Mouse (Mus musculus): ENCODE measurements around the gene Hs1bp3. TPM values are rescaled to one million over a fixed set of nuclear protein-coding genes. Genes with fewer than 3 reads are reported as not detected.

Gene Hs1bp3
- polyA plus RNA-seq, 1 experiment: 3.2 TPM

DNA sequence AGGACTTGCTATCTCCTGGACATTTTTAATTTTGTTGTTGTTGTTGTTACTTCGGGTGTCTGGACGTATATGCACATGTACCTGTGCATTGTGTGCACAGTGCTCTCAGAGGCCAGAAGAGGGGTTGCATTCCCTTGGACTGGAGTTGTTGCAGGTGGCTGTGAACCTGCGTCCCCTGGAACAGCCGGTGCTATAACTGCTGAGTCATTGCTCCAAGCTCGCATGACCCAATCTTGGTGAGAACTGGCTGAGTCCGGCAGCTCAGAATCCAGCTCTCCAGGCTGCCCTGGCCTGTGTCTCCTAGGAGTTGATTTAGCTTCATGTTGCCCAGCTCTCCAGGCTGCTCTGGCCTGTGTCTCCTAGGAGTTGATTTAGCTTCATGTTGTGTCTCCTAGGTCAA, 27.8 kb downstream of the Hs1bp3 start:
- 54% methylated on average over 6 of the region's 6 CpGs for WGBS
- peaks cover 5% of the 10 kb centered on the region; the same call in 1 of the 2 replicates for H3K4me1 ChIP-seq (ENCODE audit: control insufficient read depth, insufficient read depth, low read length)

DNA sequence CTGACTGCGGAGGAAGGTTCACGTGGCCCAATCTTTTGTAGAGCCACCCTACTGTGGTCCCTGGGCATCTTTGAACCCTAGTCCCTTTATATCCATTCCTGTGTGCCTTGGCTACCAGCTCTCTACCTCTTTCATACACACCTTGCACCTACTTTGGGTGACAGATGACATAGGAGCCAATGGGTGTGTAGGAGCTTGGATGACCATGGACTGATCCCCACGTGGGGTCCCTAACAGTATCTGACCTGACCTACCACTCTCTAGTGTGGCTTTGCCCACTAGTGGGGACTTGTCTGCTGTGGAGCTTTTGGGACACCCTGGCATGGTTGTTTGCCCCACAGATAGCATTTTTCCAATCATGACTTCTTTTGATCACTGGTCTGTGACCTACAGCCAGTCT, 30.1 kb downstream of the Hs1bp3 start:
- 86% methylated on average over 3 of the region's 3 CpGs for WGBS
- Histone ChIP-seq H3K4me3 (replicated peaks; ENCODE audit: control insufficient read depth, low read depth, low read length) (no peak overlapping the region), H3K27ac (ENCODE audit: control insufficient read depth, insufficient read depth, low read depth, low read length, poor library complexity) (no peak overlapping the region), H3K4me1 (ENCODE audit: control insufficient read depth, insufficient read depth, low read length) (peaks cover 15% of the 10 kb centered on the region; the same call in 1 of the 2 replicates)
- TF ChIP-seq CTCF (IDR thresholded peaks at IDR 0.05; ENCODE audit: control insufficient read depth, insufficient read depth, low read length) (no peak), POLR2A (IDR thresholded peaks at IDR 0.05; ENCODE audit: borderline replicate concordance, control insufficient read depth, low read depth, low read length) (no peak)

More for the DNA sequence above, 27.8 kb downstream of the Hs1bp3 start:
- Histone ChIP-seq H3K27ac (ENCODE audit: control insufficient read depth, insufficient read depth, low read depth, low read length, poor library complexity) (no peak overlapping the region), H3K4me3 (replicated peaks; ENCODE audit: control insufficient read depth, low read depth, low read length) (no peak overlapping the region)
- TF ChIP-seq CTCF (IDR thresholded peaks at IDR 0.05; ENCODE audit: control insufficient read depth, insufficient read depth, low read length): no peak
- TF ChIP-seq POLR2A (IDR thresholded peaks at IDR 0.05; ENCODE audit: borderline replicate concordance, control insufficient read depth, low read depth, low read length): no peak

DNA sequence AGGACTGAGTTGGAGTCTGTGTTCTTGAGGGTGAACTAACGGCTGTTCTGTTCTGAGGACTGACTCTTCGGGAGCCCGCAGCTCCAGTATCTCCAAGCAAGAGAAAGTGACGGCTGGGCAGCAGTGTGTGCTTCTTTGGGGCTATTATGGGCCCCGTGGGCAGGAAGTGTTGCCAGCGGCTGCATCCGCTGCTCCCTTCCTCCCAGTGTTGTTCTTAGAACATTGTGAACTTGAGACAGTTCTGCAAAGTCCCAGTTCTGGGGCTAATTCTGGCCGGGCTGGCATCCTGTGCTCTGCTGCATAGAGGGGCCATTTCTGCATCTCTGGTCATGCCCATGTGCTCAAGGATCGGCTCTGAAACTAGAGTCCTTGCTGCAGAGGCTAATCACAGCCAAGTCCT, 31.7 kb downstream of the Hs1bp3 start:
- peaks cover 19% of the 10 kb centered on the region; the same call in 1 of the 2 replicates for H3K4me1 ChIP-seq (ENCODE audit: control insufficient read depth, insufficient read depth, low read length)
- peak overlapping the region; percentile 46 for H3K4me3 ChIP-seq (replicated peaks; ENCODE audit: control insufficient read depth, low read depth, low read length)

DNA sequence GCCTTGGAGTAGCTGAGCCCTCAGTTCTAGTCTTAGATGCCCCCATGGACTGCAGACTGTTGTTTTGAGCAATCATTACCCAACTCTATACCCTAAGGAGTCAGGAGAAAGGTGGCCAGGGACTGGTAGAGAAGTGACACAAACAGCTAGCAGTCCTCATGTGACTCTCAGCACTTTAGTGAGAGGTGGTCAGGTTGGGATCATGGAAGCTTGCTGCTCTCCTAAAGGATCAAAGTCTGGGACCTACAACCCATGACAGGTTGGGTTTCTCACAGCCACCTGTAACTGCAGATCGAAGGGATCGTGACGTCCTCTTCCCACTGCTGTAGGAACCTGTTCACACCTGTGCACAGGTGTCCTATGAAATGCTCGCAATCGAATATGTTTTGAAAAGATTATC, 32.3 kb downstream of the Hs1bp3 start:
- TF ChIP-seq CTCF (IDR thresholded peaks at IDR 0.05; ENCODE audit: control insufficient read depth, insufficient read depth, low read length): no peak
- no peak for TF ChIP-seq POLR2A (IDR thresholded peaks at IDR 0.05; ENCODE audit: borderline replicate concordance, control insufficient read depth, low read depth, low read length)
- 67% methylated on average over 5 of the region's 5 CpGs for WGBS
- Histone ChIP-seq H3K27ac (ENCODE audit: control insufficient read depth, insufficient read depth, low read depth, low read length, poor library complexity) (peak overlapping the region; percentile 88), H3K4me3 (replicated peaks; ENCODE audit: control insufficient read depth, low read depth, low read length) (peak overlapping the region; percentile 46), H3K4me1 (ENCODE audit: control insufficient read depth, insufficient read depth, low read length) (peaks cover 19% of the 10 kb centered on the region; the same call in 1 of the 2 replicates)

More for the DNA sequence above, 31.7 kb downstream of the Hs1bp3 start:
- 2% methylated on average over 9 of the region's 9 CpGs for whole genome bisulfite sequencing
- peak overlapping the region; percentile 88 for H3K27ac ChIP-seq (ENCODE audit: control insufficient read depth, insufficient read depth, low read depth, low read length, poor library complexity)
- TF ChIP-seq CTCF (IDR thresholded peaks at IDR 0.05; ENCODE audit: control insufficient read depth, insufficient read depth, low read length): no peak
- peak; percentile 66; the same call in 1 of the 2 replicates for TF ChIP-seq POLR2A (IDR thresholded peaks at IDR 0.05; ENCODE audit: borderline replicate concordance, control insufficient read depth, low read depth, low read length)

DNA sequence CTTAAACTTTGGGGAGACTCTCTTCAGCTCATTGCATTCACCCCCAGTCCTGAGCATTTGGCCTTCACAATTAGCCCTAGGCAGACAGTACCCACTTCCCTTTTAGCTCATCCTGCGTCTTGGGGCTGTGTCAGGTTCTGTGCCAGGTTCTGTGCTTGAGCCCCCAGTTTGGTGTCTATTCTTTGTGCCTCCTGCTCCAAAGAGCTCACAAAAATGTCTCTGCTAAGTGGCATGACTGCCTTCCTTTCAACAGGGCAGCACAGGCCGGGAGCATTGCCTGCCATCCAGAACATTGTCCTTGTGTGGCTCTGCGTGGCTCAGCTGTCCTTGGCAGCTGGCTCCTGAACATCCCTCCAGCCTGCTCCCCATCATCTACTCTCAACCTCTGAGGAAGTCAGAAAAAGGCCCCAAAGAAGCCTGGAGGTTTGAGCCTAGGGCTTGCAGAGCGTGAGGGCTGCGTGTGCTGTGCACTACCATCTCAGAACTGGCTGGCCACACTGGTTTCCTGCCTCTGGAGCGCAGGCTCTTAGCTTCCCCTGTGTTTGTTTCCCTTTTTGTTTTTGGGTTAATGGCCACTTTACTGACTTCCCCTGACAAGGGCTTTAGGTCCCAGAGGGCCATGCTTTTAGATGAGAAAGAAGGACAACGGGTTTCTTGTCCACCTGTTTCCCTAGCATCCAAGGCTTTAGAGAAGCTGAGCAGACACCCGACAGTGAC, 34.7 kb downstream of the Hs1bp3 start:
- peaks cover 21% of the 10 kb centered on the region; the same call in 1 of the 2 replicates for H3K4me1 ChIP-seq (ENCODE audit: control insufficient read depth, insufficient read depth, low read length)
- TF ChIP-seq CTCF (IDR thresholded peaks at IDR 0.05; ENCODE audit: control insufficient read depth, insufficient read depth, low read length) (no peak), POLR2A (IDR thresholded peaks at IDR 0.05; ENCODE audit: borderline replicate concordance, control insufficient read depth, low read depth, low read length) (peak; percentile 58; the same call in 1 of the 2 replicates)
- H3K27ac ChIP-seq (ENCODE audit: control insufficient read depth, insufficient read depth, low read depth, low read length, poor library complexity): peak overlapping the region; percentile 94
- 8% methylated on average over 8 of the region's 8 CpGs for WGBS
- no peak overlapping the region for H3K4me3 ChIP-seq (replicated peaks; ENCODE audit: control insufficient read depth, low read depth, low read length)

DNA sequence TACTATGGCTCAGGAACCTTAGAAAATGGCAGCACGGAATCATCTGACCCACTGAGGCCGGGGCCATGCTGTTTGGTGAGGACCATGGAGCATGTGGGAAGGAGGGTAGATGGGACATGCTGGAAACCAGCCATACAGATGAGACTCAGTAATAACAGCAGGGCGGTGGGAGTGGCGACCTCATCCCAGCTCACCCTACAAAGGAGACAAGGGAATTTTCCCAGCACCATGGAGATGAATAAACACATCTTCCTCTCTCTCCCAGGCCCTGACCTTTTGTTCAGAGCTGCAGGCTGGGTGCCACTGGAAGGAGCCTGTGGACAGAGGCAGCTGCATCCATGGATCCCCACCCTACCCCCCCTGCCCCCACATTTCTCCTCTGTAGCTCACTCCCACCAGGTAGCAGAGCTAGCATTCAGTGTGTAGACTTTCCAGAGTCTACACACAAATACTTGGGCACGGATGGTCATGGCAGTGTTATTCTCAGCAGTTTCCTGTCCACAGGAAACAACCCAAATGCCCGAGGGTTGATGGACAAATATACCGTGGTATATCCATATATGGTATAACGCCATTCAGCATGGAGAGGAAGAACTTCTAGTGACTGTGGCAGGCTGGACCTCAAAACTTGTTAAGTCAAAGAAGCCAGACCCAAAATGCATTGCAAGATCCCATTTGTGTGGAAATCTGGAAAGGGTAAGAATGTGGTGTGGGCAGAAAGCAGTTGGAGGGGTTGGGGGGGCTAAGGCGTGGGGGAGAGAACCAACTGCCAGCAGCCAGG, 35.7 kb downstream of the Hs1bp3 start:
- no peak overlapping the region for H3K4me3 ChIP-seq (replicated peaks; ENCODE audit: control insufficient read depth, low read depth, low read length)
- TF ChIP-seq POLR2A (IDR thresholded peaks at IDR 0.05; ENCODE audit: borderline replicate concordance, control insufficient read depth, low read depth, low read length) (no peak), CTCF (IDR thresholded peaks at IDR 0.05; ENCODE audit: control insufficient read depth, insufficient read depth, low read length) (no peak)
- peaks cover 21% of the 10 kb centered on the region; the same call in 1 of the 2 replicates for H3K4me1 ChIP-seq (ENCODE audit: control insufficient read depth, insufficient read depth, low read length)
- peak overlapping the region; percentile 94 for H3K27ac ChIP-seq (ENCODE audit: control insufficient read depth, insufficient read depth, low read depth, low read length, poor library complexity)
- 37% methylated on average over 9 of the region's 9 CpGs for WGBS

DNA sequence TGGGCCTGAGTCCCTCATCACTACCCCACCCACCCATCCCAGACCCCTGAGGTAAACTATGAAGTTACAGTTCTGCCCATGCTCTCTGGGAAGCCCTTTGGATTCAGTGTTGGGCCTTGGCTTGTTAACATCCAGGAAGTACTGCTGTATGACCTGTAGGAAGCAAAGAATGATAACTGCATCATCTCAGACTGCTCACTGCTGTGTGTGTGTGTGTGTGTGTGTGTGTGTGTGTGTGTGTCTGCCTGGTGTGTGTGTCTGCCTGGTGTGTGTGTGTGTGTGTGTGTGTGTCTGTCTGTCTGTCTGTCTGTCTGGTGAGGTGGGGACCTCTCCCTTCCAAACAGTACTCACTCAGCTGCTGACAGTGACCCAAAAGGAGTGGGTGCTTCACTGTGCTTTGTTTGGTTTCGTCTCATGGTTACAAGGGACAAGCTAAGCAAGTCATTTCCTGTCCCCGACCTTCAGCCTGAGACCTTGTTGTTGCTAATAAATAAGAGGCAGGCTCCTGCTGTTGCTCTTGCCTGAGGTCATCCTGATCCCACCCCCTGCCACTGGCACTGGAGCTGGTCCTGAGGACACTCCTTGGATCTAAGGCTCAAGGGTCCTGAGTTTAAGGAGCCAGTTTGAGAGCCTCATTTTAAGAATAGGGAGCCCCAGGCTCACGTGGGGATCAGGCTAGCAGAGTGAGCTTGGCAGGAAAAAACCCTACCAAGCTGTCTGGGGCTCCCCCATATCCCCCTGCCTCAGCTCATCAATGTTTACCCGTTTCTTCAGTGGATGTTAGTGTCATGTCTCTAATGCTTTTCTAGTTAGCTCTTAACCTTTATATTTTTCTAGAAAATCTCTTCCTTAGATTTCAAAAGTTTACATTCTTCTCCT, 38.0 kb downstream of the Hs1bp3 start:
- Histone ChIP-seq H3K27ac (ENCODE audit: control insufficient read depth, insufficient read depth, low read depth, low read length, poor library complexity) (peak overlapping the region; percentile 83), H3K4me1 (ENCODE audit: control insufficient read depth, insufficient read depth, low read length) (peaks cover 15% of the 10 kb centered on the region; the same call in 1 of the 2 replicates), H3K4me3 (replicated peaks; ENCODE audit: control insufficient read depth, low read depth, low read length) (no peak overlapping the region)
- WGBS: 11% methylated on average over 4 of the region's 4 CpGs
- TF ChIP-seq POLR2A (IDR thresholded peaks at IDR 0.05; ENCODE audit: borderline replicate concordance, control insufficient read depth, low read depth, low read length) (no peak), CTCF (IDR thresholded peaks at IDR 0.05; ENCODE audit: control insufficient read depth, insufficient read depth, low read length) (peak; percentile 3; the same call in 1 of the 2 replicates)
